Comparison of ENCODE assay signal across 9 mouse cellular contexts in the genomic region with DNA sequence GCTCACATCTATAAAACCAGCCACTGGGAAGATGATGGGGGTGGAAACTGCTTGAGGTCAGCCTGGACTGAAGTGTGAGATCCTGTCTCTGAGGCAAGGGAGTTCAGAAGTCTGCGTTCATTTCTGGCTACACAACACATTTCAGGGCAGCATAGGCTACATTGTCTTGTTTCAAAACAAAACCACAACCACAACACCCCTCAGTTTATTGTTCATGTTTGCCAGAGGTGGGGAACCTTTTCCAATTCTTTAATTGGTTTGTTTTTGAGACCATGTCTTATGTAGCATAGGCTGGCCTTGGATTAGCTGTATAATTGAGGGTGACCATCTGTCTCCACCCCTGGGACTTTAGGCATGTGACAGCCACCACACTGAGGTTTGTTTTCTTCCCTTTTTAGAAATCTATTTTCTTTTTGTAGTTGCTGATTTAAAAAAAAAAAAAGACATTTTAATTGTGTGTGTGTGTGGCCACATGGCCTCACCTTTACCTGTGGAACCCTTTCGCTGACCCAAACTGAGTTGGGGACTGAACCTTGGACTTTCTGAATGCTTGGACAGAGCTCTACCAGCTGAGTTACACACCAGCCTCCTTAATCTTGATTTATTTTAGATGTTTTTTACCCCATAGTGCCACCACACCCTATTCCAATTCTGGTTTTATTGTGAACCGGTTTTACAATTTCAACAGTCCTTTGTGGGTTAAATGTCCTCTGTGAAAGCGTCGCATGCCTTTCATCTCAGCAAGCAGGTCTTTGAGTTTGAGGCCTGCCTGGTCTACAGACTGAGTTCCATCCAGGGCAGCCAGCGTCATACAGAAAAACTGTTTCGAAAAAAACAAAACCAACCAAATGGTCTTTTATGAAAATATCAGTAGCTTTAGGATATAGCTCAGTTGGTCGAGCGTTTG. TPM values are rescaled to one million over a fixed set of nuclear protein-coding genes. Genes with fewer than 3 reads are reported as not detected.
A peak's percentile ranks its signal among the peaks of the same experiment; 100 is the strongest.
DNase-seq lines count a peak whose midpoint lies in the region; ATAC-seq and TF ChIP-seq lines count a peak whose summit lies in the region.
"Had no signal": no experiment of that assay in that cellular context is flagged by ENCODE, and none has a peak within 500 bp of the region (broad histone marks: within the 10 kb centered on the region; RNA-seq: fewer than 3 reads in every experiment).

No protein-coding gene starts in this region.

- H3K36me3 ChIP-seq in embryonic facial prominence, embryonic 13.5 days = no peaks in the 10 kb centered on the region
- no peaks in the 10 kb centered on the region for H3K36me3 ChIP-seq in intestine, postnatal 0 days (ENCODE audit: control insufficient read depth, insufficient read depth)
- no peaks in the 10 kb centered on the region for H3K36me3 ChIP-seq in neural tube, embryonic 15.5 days

- no peak for ATAC-seq in embryonic facial prominence, embryonic 13.5 days (ENCODE audit: insufficient number of reproducible peaks, insufficient read depth, low FRiP score, low TSS enrichment, low read depth)
- no peak for ATAC-seq in intestine, postnatal 0 days
- ATAC-seq in neural tube, embryonic 15.5 days (ENCODE audit: low FRiP score) = no peak

- peak overlapping the region; percentile 83 for H3K27ac ChIP-seq in left cerebral cortex, adult 2 months
- peak overlapping the region; percentile 83 for H3K27ac ChIP-seq in embryonic facial prominence, embryonic 13.5 days
- H3K27ac ChIP-seq in intestine, postnatal 0 days (ENCODE audit: low read depth, low read length) = no peak overlapping the region; the same call in 1 of the 2 replicates
- H3K27ac ChIP-seq in neural tube, embryonic 15.5 days (replicated peaks) = peak overlapping the region; percentile 87

- intact Hi-C loops in left cerebral cortex, adult 2 months (cut with DNase I) = loop anchor here (1.0 kb wide), 1 partner anchor 22 kb away; the partner anchor contains the start of gene Ywhag

- peak overlapping the region; percentile 48 for H3K4me2 ChIP-seq in embryonic facial prominence, embryonic 13.5 days
- peak overlapping the region; percentile 63 for H3K4me2 ChIP-seq in intestine, postnatal 0 days (replicated peaks; ENCODE audit: low read depth)
- peak overlapping the region; percentile 68 for H3K4me2 ChIP-seq in neural tube, embryonic 15.5 days

- 87% methylated on average over 9 of the region's 9 CpGs for WGBS in embryonic facial prominence, embryonic 13.5 days
- WGBS in intestine, postnatal 0 days = 80% methylated on average over 9 of the region's 9 CpGs
- WGBS in neural tube, embryonic 15.5 days = 78% methylated on average over 9 of the region's 9 CpGs

- H3K27me3 ChIP-seq in embryonic facial prominence, embryonic 13.5 days = no peaks in the 10 kb centered on the region
- H3K27me3 ChIP-seq in intestine, postnatal 0 days (replicated peaks; ENCODE audit: control insufficient read depth, insufficient read depth, low read length) = no peaks in the 10 kb centered on the region
- H3K27me3 ChIP-seq in neural tube, embryonic 15.5 days (replicated peaks) = no peaks in the 10 kb centered on the region

- H3K9me3 ChIP-seq in embryonic facial prominence, embryonic 13.5 days = no peaks in the 10 kb centered on the region
- no peaks in the 10 kb centered on the region for H3K9me3 ChIP-seq in intestine, postnatal 0 days (ENCODE audit: control insufficient read depth)
- H3K9me3 ChIP-seq in neural tube, embryonic 15.5 days (replicated peaks) = no peaks in the 10 kb centered on the region

- DNase-seq in left cerebral cortex, adult 2 months (ENCODE audit: extremely low spot score in 1 of 2, low spot score in 2 of 2) = no peak
- DNase-seq in left cerebral cortex, adult 9 months (ENCODE audit: low spot score in 2 of 2) = no peak
- DNase-seq in ovary, postnatal 14 days (ENCODE audit: low spot score) = no peak
- no peak for DNase-seq in frontal cortex, adult 2 months (ENCODE audit: extremely low spot score in 1 of 2, low spot score in 1 of 2)
- no peak for DNase-seq in testis, postnatal 10 days (ENCODE audit: low spot score)

- TF ChIP-seq CTCF in left cerebral cortex, adult 2 months (IDR thresholded peaks at IDR 0.05) = no peak
- TF ChIP-seq CTCF in intestine, postnatal 0 days (IDR thresholded peaks at IDR 0.05; ENCODE audit: low read depth) = no peak

- peak overlapping the region; percentile 36; the same call in 1 of the 2 replicates for H3K4me3 ChIP-seq in left cerebral cortex, adult 2 months
- H3K4me3 ChIP-seq in embryonic facial prominence, embryonic 13.5 days = no peak overlapping the region
- H3K4me3 ChIP-seq in intestine, postnatal 0 days (ENCODE audit: low read depth, low read length) = no peak overlapping the region
- peak overlapping the region; percentile 46 for H3K4me3 ChIP-seq in neural tube, embryonic 15.5 days (replicated peaks)

- H3K4me1 ChIP-seq in embryonic facial prominence, embryonic 13.5 days = peaks cover 16% of the 10 kb centered on the region
- peaks cover 14% of the 10 kb centered on the region for H3K4me1 ChIP-seq in intestine, postnatal 0 days (replicated peaks; ENCODE audit: control insufficient read depth, insufficient read depth, low read length)
- peaks cover 14% of the 10 kb centered on the region for H3K4me1 ChIP-seq in neural tube, embryonic 15.5 days

- no peak overlapping the region for H3K9ac ChIP-seq in embryonic facial prominence, embryonic 13.5 days
- H3K9ac ChIP-seq in intestine, postnatal 0 days (ENCODE audit: low read depth, low read length) = peak overlapping the region; percentile 34; the same call in 1 of the 2 replicates
- H3K9ac ChIP-seq in neural tube, embryonic 15.5 days (replicated peaks) = peak overlapping the region; percentile 30; the same call in 1 of the 2 replicates

RNA-seq across cellular contexts. Expression of gene Ssc4d, which starts 17.8 kb away (rescaled TPM):
- 1 to 10 TPM; 1.3 to 1.5 TPM for total RNA-seq in left cerebral cortex, adult 2 months (2021)
- 3.9 TPM in 2 replicates for polyA plus RNA-seq in embryonic facial prominence, embryonic 13.5 days (2015; fragmentation: Nextera tagmentation; extraction: Ambion mirVana)
- 2.2 and 2.4 TPM in 2 replicates for polyA plus RNA-seq in intestine, postnatal 0 days (2015; fragmentation: Nextera tagmentation; extraction: Ambion mirVana)
- 1.6 and 1.8 TPM in 2 replicates for polyA plus RNA-seq in neural tube, embryonic 15.5 days (2015; fragmentation: Nextera tagmentation; extraction: Ambion mirVana)
- 2.6 and 2.9 TPM in 2 replicates for polyA plus RNA-seq in frontal cortex, adult 2 months (2012; rRNA removed)

RNA-seq across cellular contexts. Expression of gene Ywhag, which starts 22.1 kb away (rescaled TPM):
- 1,000 to 10,000 TPM; 1,191 to 1,224 TPM for total RNA-seq in left cerebral cortex, adult 2 months (2021)
- polyA plus RNA-seq in embryonic facial prominence, embryonic 13.5 days (2015; fragmentation: Nextera tagmentation; extraction: Ambion mirVana) = 164 and 178 TPM in 2 replicates
- polyA plus RNA-seq in intestine, postnatal 0 days (2015; fragmentation: Nextera tagmentation; extraction: Ambion mirVana) = 57.1 and 61.8 TPM in 2 replicates
- polyA plus RNA-seq in neural tube, embryonic 15.5 days (2015; fragmentation: Nextera tagmentation; extraction: Ambion mirVana) = 776 and 868 TPM in 2 replicates
- polyA plus RNA-seq in frontal cortex, adult 2 months (2012; rRNA removed) = 528 and 551 TPM in 2 replicates

RNA-seq across cellular contexts. Expression of gene Zp3, which starts 23.3 kb away (rescaled TPM):
- total RNA-seq in left cerebral cortex, adult 2 months (2021) = not detected
- not detected in 2 replicates for polyA plus RNA-seq in embryonic facial prominence, embryonic 13.5 days (2015; fragmentation: Nextera tagmentation; extraction: Ambion mirVana)
- polyA plus RNA-seq in intestine, postnatal 0 days (2015; fragmentation: Nextera tagmentation; extraction: Ambion mirVana) = not detected in 2 replicates
- 0.14 and 0.27 TPM in 2 replicates for polyA plus RNA-seq in neural tube, embryonic 15.5 days (2015; fragmentation: Nextera tagmentation; extraction: Ambion mirVana)
- 0.06 TPM in 1 of 2 replicates, not detected in the other for polyA plus RNA-seq in frontal cortex, adult 2 months (2012; rRNA removed)
- total RNA-seq: adrenal gland, postnatal 36 days had no signal

RNA-seq across cellular contexts. Expression of gene Dtx2, which starts 38.0 kb away (rescaled TPM):
- 1 to 10 TPM; 8.0 to 9.5 TPM for total RNA-seq in left cerebral cortex, adult 2 months (2021)
- polyA plus RNA-seq in embryonic facial prominence, embryonic 13.5 days (2015; fragmentation: Nextera tagmentation; extraction: Ambion mirVana) = 31.0 and 34.8 TPM in 2 replicates
- polyA plus RNA-seq in intestine, postnatal 0 days (2015; fragmentation: Nextera tagmentation; extraction: Ambion mirVana) = 10.5 TPM in 2 replicates
- 22.5 and 25.2 TPM in 2 replicates for polyA plus RNA-seq in neural tube, embryonic 15.5 days (2015; fragmentation: Nextera tagmentation; extraction: Ambion mirVana)
- 10.5 and 10.6 TPM in 2 replicates for polyA plus RNA-seq in frontal cortex, adult 2 months (2012; rRNA removed)

Comparison
In these comparisons a context has a peak if more than half of its experiments do, and no peak if none do; other contexts are left out.
1. H3K4me3 ChIP-seq: peak in left cerebral cortex, adult 2 months (single experiment) and neural tube, embryonic 15.5 days (single experiment); none in embryonic facial prominence, embryonic 13.5 days (single experiment) and intestine, postnatal 0 days (single experiment).
2. Peak in every context shown above with its lines, with median percentiles within 50 percentile points of each other: H3K4me2 ChIP-seq.